Mouse (Mus musculus) frontal cortex, postnatal 10 days (tissue): ENCODE measurements around the gene Adamts2.

Experiments used
- DNase-seq, 2 experiments: peaks; one replicate each; pipeline ENCODE4 v3.0.0; 2022; ENCODE audit warnings: low spot score in 2 of 2, mixed read lengths in 1 of 2

The Adamts2 gene

GRCm38 (mm10) chr11:50601641-50602355 lies at the start of gene Adamts2:
TSS of gene Adamts2 (plus strand) at chr11:50602084.
- DNase-seq, result peak in 1 of 2 experiments; percentile 53

GRCm38 (mm10) chr11:50557064-50557463 lies 44.8 kb upstream of the Adamts2 start:
- DNase-seq, result no peak

- no peak for DNase-seq
Observed at GRCm38 (mm10) chr11:50559108-50559507, 42.8 kb upstream of the Adamts2 start.

GRCm38 (mm10) chr11:50565466-50566211 lies 36.2 kb upstream of the Adamts2 start:
- DNase-seq, result no peak

- DNase-seq, result no peak
Observed at GRCm38 (mm10) chr11:50571448-50571847, 30.4 kb upstream of the Adamts2 start.

- DNase-seq, result no peak
Observed at GRCm38 (mm10) chr11:50576521-50576920, 25.4 kb upstream of the Adamts2 start.

- peak in 1 of 2 experiments; percentile 26 for DNase-seq
Observed at GRCm38 (mm10) chr11:50587026-50587425, 14.9 kb upstream of the Adamts2 start.

- DNase-seq, result peak in 1 of 2 experiments; percentile 42
Observed at GRCm38 (mm10) chr11:50587787-50588186, 14.1 kb upstream of the Adamts2 start.

GRCm38 (mm10) chr11:50589060-50589459 lies 12.8 kb upstream of the Adamts2 start:
- DNase-seq, result peak in 1 of 2 experiments; percentile 25

GRCm38 (mm10) chr11:50591053-50591452 lies 10.8 kb upstream of the Adamts2 start:
- DNase-seq, result peak in 1 of 2 experiments; percentile 31

- DNase-seq, result no peak
Observed at GRCm38 (mm10) chr11:50592892-50593553, 8.9 kb upstream of the Adamts2 start.

GRCm38 (mm10) chr11:50596571-50596970 lies 5.3 kb upstream of the Adamts2 start:
- no peak for DNase-seq

- DNase-seq, result no peak
Observed at GRCm38 (mm10) chr11:50599156-50599555, 2.7 kb upstream of the Adamts2 start.

- DNase-seq, result peak in 1 of 2 experiments; percentile 26
Observed at GRCm38 (mm10) chr11:50602356-50603081, 635 bp downstream of the Adamts2 start.

- DNase-seq, result peak in 1 of 2 experiments; percentile 42
Observed at GRCm38 (mm10) chr11:50603082-50603910, 1.4 kb downstream of the Adamts2 start.

GRCm38 (mm10) chr11:50604371-50604770 lies 2.5 kb downstream of the Adamts2 start:
- no peak for DNase-seq

GRCm38 (mm10) chr11:50611181-50611580 lies 9.3 kb downstream of the Adamts2 start:
- no peak for DNase-seq

GRCm38 (mm10) chr11:50617015-50617543 lies 15.2 kb downstream of the Adamts2 start:
- DNase-seq, result no peak

GRCm38 (mm10) chr11:50620926-50621325 lies 19.0 kb downstream of the Adamts2 start:
- DNase-seq, result no peak

- no peak for DNase-seq
Observed at GRCm38 (mm10) chr11:50621364-50621763, 19.5 kb downstream of the Adamts2 start.
